Mouse (Mus musculus) lung, postnatal 0 days (tissue): ENCODE measurements at regions not wholly inside any gene's neighbourhood (a gene's known extent, or its start where the extent isn't known, plus 50 kb on each side); places are given as distances from the start of the nearest gene placed in this dataset.

Experiments used
- CTCF ChIP-seq: IDR thresholded peaks from 2 replicates; pipeline ENCODE4 v1.5.1; 2016; ENCODE audit warnings: antibody characterized with exemption, mild to moderate bottlenecking
- EP300 ChIP-seq: IDR thresholded peaks from 2 replicates; pipeline ENCODE4 v1.6.1; 2016; ENCODE audit warnings: antibody characterized with exemption, mild to moderate bottlenecking, control low read depth

DNA sequence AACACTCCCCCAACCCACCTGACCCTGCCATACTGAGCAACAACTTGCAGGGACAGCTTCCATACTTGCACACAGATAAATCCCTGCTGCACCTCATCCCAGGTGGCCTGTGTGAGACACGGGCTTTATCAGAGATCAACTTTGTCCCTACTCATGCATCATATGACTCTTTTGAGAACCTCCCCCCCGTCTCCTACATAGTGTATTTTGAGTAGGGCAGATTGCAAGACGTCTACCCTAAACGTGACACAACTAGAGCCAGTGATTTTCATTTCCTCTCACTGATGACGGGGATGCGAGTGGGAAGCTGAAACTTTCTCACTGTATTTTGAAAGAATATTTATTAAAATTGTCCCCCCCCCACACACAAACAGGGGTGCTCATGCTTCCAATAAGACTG lies 107.8 kb downstream of the Maf start:
- TF ChIP-seq CTCF (no peak), EP300 (no peak)
